Mouse (Mus musculus): ENCODE measurements at regions not wholly inside any gene's neighbourhood (a gene's known extent, or its start where the extent isn't known, plus 50 kb on each side); places are given as distances from the start of the nearest gene placed in this dataset.

DNA sequence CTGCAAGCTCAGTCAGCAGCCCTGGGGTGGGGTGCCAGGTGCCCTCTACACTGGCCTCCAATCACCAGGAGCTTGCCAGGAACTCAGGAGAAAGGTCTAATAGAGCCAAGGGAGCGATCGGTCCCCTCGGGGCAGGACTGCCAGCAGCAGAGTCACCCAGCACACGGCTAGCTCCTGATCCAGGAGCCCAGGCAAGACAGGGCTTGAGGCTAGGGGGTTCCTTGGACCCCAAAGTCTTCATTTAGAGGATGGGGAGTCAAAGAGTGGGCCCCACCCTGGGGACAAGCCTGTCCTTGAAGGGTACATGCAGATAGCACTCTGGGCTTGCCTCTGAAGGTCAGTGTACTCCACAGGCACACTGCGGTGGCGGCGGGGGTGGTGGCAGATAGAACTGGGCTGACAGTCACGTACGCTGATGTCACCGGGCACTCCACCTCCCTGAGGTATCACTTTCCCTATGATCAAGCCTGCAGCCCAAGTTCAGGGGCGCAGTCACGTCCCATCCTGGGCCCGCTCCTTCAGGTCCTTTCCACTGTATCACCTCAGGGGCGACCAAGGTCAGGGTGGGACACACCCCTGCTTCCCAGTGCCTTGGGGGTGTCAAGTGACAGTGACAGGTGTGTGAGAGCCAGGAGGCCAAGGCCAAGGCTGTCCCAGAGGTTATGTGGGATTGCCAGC lies 114.2 kb upstream of the 1600014C23Rik start:
- 90% methylated on average over 14 of the region's 14 CpGs for WGBS
- ATAC-seq (replicated peaks; ENCODE audit: low FRiP score, low TSS enrichment, low read depth) (0 out of 2 replicates have a peak, but pooled peaks have one; percentile 8), DNase-seq (ENCODE audit: low spot score) (no peak)
- H3K9ac ChIP-seq (ENCODE audit: low read length), result no peak overlapping the region
- no peak overlapping the region for H3K27ac ChIP-seq (ENCODE audit: low read depth)
- H3K4me1 ChIP-seq (replicated peaks; ENCODE audit: control insufficient read depth, insufficient read depth, low read length), result no peaks in the 10 kb centered on the region
- H3K27me3 ChIP-seq (replicated peaks; ENCODE audit: control insufficient read depth, insufficient read depth, low read length), result no peaks in the 10 kb centered on the region
- H3K36me3 ChIP-seq (ENCODE audit: control insufficient read depth, insufficient read depth, low read length), result no peaks in the 10 kb centered on the region
- H3K4me2 ChIP-seq (ENCODE audit: low read length), result no peak overlapping the region
- H3K4me3 ChIP-seq (ENCODE audit: low read depth, low read length), result no peak overlapping the region
- 0 out of 2 replicates have a peak, but pooled peaks cover 6% of the 10 kb centered on the region for H3K9me3 ChIP-seq (ENCODE audit: control insufficient read depth, low read length)

DNA sequence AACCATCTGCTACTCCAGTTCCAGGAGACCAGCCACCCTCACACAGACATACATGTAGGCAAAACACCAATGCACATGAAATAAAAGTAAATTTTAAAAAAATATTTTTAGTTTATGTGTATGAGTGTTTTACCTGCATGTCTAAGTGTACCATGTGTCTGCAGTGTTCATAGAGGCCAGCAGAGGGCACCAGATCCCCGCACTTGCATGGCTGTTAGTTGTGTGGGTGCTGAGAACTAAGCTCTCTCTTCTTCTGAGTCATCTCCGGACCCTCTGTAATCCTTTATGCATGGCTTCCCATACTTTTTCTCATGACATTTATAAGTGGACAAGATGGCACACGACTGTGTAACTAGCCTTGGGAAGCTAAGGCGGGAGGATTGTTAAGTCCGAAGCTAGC lies 112.2 kb upstream of the 1600014C23Rik start:
- H3K4me3 ChIP-seq (ENCODE audit: low read depth, low read length), result no peak overlapping the region
- no peak for ATAC-seq (replicated peaks; ENCODE audit: low FRiP score, low TSS enrichment, low read depth)
- H3K36me3 ChIP-seq (ENCODE audit: control insufficient read depth, insufficient read depth, low read length), result no peaks in the 10 kb centered on the region
- no peak overlapping the region for H3K9ac ChIP-seq (ENCODE audit: low read length)
- H3K4me2 ChIP-seq (ENCODE audit: low read length), result no peak overlapping the region
- no peak overlapping the region for H3K27ac ChIP-seq (ENCODE audit: low read depth)
- DNase-seq (ENCODE audit: low spot score), result no peak
- 0 out of 2 replicates have a peak, but pooled peaks cover 9% of the 10 kb centered on the region for H3K9me3 ChIP-seq (ENCODE audit: control insufficient read depth, low read length)
- 86% methylated on average over 5 of the region's 5 CpGs for WGBS
- H3K4me1 ChIP-seq (replicated peaks; ENCODE audit: control insufficient read depth, insufficient read depth, low read length), result no peaks in the 10 kb centered on the region
- H3K27me3 ChIP-seq (replicated peaks; ENCODE audit: control insufficient read depth, insufficient read depth, low read length), result no peaks in the 10 kb centered on the region

DNA sequence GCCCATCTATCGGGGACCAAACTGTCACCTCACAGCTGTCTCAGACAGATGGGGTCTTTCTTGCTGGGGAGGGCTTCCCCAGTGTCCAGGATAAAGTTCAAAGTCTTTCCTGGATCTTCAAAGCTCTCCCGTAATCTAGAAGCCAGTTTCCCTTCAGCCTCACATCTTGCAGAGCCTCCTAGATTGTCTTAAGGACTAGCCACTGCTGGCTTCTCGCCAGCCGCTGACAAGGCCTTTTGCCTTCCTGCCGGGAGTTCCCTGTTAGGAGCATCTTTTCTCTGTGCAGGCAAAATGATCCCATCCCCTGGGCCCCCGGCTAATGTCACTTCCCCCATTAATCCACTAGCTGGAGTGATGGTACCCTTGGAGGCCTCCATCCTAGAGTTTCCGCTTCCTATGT lies 103.1 kb upstream of the 1600014C23Rik start:
- no peaks in the 10 kb centered on the region for H3K9me3 ChIP-seq (ENCODE audit: control insufficient read depth, low read length)
- H3K9ac ChIP-seq (ENCODE audit: low read length), result no peak overlapping the region
- no peak for ATAC-seq (replicated peaks; ENCODE audit: low FRiP score, low TSS enrichment, low read depth)
- H3K27me3 ChIP-seq (replicated peaks; ENCODE audit: control insufficient read depth, insufficient read depth, low read length), result no peaks in the 10 kb centered on the region
- DNase-seq (ENCODE audit: low spot score), result no peak
- no peak overlapping the region for H3K4me3 ChIP-seq (ENCODE audit: low read depth, low read length)
- H3K4me2 ChIP-seq (ENCODE audit: low read length), result no peak overlapping the region
- H3K27ac ChIP-seq (ENCODE audit: low read depth), result no peak overlapping the region
- no peaks in the 10 kb centered on the region for H3K36me3 ChIP-seq (ENCODE audit: control insufficient read depth, insufficient read depth, low read length)
- WGBS, result 44% methylated on average over 7 of the region's 7 CpGs
- H3K4me1 ChIP-seq (replicated peaks; ENCODE audit: control insufficient read depth, insufficient read depth, low read length), result peaks cover 8% of the 10 kb centered on the region; the same call in 1 of the 2 replicates

DNA sequence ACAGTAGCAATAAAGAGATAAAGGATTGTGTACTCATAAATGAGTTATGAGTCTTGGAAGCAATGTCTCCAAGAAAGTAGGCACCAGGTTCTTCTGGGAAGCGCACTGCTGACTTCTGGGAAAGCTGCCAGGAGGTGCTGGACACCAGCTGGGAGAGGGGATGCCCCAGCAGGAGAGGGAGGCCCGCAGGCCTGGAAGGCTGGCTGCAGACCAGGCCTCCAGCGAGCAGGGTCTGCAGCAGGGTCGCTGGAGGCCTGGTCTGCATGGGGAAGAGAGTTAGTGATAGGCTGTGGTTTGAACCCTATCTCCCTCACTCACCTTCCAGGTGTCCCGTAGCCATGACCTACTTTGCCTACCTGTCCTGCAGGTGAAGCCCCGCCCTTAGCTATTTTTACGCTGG lies 102.6 kb upstream of the 1600014C23Rik start:
- no peak overlapping the region for H3K9ac ChIP-seq (ENCODE audit: low read length)
- no peak overlapping the region for H3K4me3 ChIP-seq (ENCODE audit: low read depth, low read length)
- no peaks in the 10 kb centered on the region for H3K27me3 ChIP-seq (replicated peaks; ENCODE audit: control insufficient read depth, insufficient read depth, low read length)
- H3K9me3 ChIP-seq (ENCODE audit: control insufficient read depth, low read length), result peaks cover 4% of the 10 kb centered on the region; the same call in 1 of the 2 replicates
- no peak overlapping the region for H3K4me2 ChIP-seq (ENCODE audit: low read length)
- DNase-seq (ENCODE audit: low spot score) (no peak), ATAC-seq (replicated peaks; ENCODE audit: low FRiP score, low TSS enrichment, low read depth) (no peak)
- WGBS, result 38% methylated on average over 7 of the region's 7 CpGs
- H3K36me3 ChIP-seq (ENCODE audit: control insufficient read depth, insufficient read depth, low read length), result no peaks in the 10 kb centered on the region
- H3K27ac ChIP-seq (ENCODE audit: low read depth), result no peak overlapping the region
- peaks cover 8% of the 10 kb centered on the region; the same call in 1 of the 2 replicates for H3K4me1 ChIP-seq (replicated peaks; ENCODE audit: control insufficient read depth, insufficient read depth, low read length)

DNA sequence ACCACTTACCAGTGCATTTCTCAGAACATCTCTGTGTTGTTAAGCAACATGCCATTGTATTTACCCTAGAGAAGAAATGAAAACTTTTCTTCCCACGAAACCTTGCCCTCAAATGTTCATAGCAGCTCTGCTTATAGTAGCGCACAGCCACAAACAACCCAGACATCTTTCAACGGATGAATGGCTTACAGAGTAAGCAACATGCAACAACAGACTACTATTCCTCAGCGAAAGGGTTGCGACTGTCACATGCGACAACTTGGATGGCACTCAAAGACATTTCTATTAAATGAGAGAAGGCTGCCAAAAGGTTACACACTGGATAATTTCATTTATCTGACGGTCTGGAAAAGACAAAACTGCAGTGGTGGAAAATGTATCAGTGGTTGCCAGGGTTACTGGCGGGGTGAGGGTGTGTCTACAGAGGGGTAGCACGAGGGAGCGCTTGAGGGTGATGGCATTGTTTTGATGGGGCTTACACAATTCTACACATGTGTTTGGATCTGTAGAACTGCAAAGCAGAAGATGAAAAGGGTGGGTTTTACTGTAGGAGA lies 101.0 kb upstream of the 1600014C23Rik start:
- no peak for ATAC-seq (replicated peaks; ENCODE audit: low FRiP score, low TSS enrichment, low read depth)
- Histone ChIP-seq H3K9ac (ENCODE audit: low read length) (no peak overlapping the region), H3K4me2 (ENCODE audit: low read length) (no peak overlapping the region), H3K4me1 (replicated peaks; ENCODE audit: control insufficient read depth, insufficient read depth, low read length) (peaks cover 8% of the 10 kb centered on the region; the same call in 1 of the 2 replicates), H3K27ac (ENCODE audit: low read depth) (no peak overlapping the region), H3K9me3 (ENCODE audit: control insufficient read depth, low read length) (peaks cover 12% of the 10 kb centered on the region; the same call in 1 of the 2 replicates), H3K36me3 (ENCODE audit: control insufficient read depth, insufficient read depth, low read length) (no peaks in the 10 kb centered on the region), H3K27me3 (replicated peaks; ENCODE audit: control insufficient read depth, insufficient read depth, low read length) (no peaks in the 10 kb centered on the region), H3K4me3 (ENCODE audit: low read depth, low read length) (no peak overlapping the region)
- WGBS, result 77% methylated on average over 10 of the region's 10 CpGs
- no peak for DNase-seq (ENCODE audit: low spot score)

DNA sequence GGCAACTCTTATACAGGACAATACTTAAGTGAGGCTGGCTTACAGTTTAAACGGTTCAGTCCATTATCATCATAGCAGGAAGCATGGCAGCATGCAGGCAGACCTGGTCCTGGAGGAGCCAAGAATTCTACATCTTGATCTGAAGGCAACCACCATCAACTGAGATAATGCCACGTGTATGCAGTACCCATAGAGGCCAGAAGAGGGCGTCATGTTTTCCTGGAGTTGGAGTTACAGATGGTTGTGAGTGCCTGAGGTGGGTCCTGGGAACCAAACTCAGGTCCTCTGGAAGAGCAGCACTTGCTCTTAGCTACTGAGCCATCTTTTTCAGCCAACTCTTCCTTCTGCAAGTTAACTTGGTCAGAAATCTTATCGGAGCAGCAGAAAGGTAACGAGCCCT lies 96.7 kb upstream of the 1600014C23Rik start:
- Histone ChIP-seq H3K4me2 (ENCODE audit: low read length) (no peak overlapping the region), H3K4me1 (replicated peaks; ENCODE audit: control insufficient read depth, insufficient read depth, low read length) (peaks cover 8% of the 10 kb centered on the region), H3K9ac (ENCODE audit: low read length) (no peak overlapping the region), H3K9me3 (ENCODE audit: control insufficient read depth, low read length) (peaks cover 12% of the 10 kb centered on the region; the same call in 1 of the 2 replicates), H3K4me3 (ENCODE audit: low read depth, low read length) (no peak overlapping the region), H3K36me3 (ENCODE audit: control insufficient read depth, insufficient read depth, low read length) (no peaks in the 10 kb centered on the region), H3K27me3 (replicated peaks; ENCODE audit: control insufficient read depth, insufficient read depth, low read length) (no peaks in the 10 kb centered on the region), H3K27ac (ENCODE audit: low read depth) (no peak overlapping the region)
- ATAC-seq (replicated peaks; ENCODE audit: low FRiP score, low TSS enrichment, low read depth) (no peak), DNase-seq (ENCODE audit: low spot score) (no peak)
- 84% methylated on average over 5 of the region's 5 CpGs for WGBS

DNA sequence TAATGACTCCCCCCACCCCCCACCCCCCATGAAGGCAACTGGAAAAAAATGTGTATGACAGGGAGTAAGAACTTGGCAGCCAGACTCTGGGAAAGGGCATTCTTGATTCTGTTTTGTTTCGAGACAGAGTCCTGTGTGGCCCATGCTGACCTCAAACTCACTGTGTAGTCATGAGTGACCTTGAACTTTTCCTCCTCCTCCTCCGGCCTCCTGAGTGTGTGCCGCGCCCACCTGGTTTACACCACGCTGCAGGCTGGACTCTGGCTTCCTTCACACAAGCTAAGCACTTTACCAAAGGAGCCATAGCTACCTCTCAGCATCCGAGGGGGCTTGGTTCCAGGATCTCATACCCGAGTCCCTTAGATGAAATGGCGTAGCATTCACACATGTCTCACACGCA lies 95.9 kb upstream of the 1600014C23Rik start:
- ATAC-seq (replicated peaks; ENCODE audit: low FRiP score, low TSS enrichment, low read depth) (no peak), DNase-seq (ENCODE audit: low spot score) (no peak)
- no peak overlapping the region for H3K27ac ChIP-seq (ENCODE audit: low read depth)
- H3K4me2 ChIP-seq (ENCODE audit: low read length), result no peak overlapping the region
- no peaks in the 10 kb centered on the region for H3K36me3 ChIP-seq (ENCODE audit: control insufficient read depth, insufficient read depth, low read length)
- peaks cover 12% of the 10 kb centered on the region; the same call in 1 of the 2 replicates for H3K9me3 ChIP-seq (ENCODE audit: control insufficient read depth, low read length)
- H3K4me3 ChIP-seq (ENCODE audit: low read depth, low read length), result no peak overlapping the region
- peaks cover 8% of the 10 kb centered on the region for H3K4me1 ChIP-seq (replicated peaks; ENCODE audit: control insufficient read depth, insufficient read depth, low read length)
- H3K27me3 ChIP-seq (replicated peaks; ENCODE audit: control insufficient read depth, insufficient read depth, low read length), result no peaks in the 10 kb centered on the region
- no peak overlapping the region for H3K9ac ChIP-seq (ENCODE audit: low read length)
- WGBS, result 74% methylated on average over 9 of the region's 9 CpGs

DNA sequence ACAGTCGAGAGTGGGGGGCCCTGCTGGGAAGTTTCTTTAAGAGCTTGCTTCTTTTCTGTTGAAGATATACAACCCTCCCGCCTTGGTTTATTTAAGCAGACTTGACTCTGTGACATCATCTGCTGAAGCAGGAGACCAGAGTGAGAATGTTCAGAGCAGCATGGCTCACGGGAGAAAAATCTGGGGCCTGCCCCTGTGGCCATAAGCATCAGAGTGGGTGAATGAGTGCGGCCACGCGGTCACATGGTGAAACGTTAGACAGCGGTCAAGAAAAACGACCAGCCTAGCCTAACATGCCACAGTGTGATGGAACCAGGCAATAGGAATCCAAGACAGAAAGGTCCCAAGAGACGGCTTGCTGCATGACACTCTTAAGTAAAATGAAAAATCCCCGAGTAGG lies 95.2 kb upstream of the 1600014C23Rik start:
- H3K4me3 ChIP-seq (ENCODE audit: low read depth, low read length), result no peak overlapping the region
- H3K27me3 ChIP-seq (replicated peaks; ENCODE audit: control insufficient read depth, insufficient read depth, low read length), result no peaks in the 10 kb centered on the region
- no peak for DNase-seq (ENCODE audit: low spot score)
- H3K4me2 ChIP-seq (ENCODE audit: low read length), result no peak overlapping the region
- H3K36me3 ChIP-seq (ENCODE audit: control insufficient read depth, insufficient read depth, low read length), result no peaks in the 10 kb centered on the region
- H3K4me1 ChIP-seq (replicated peaks; ENCODE audit: control insufficient read depth, insufficient read depth, low read length), result peaks cover 8% of the 10 kb centered on the region
- peaks cover 12% of the 10 kb centered on the region; the same call in 1 of the 2 replicates for H3K9me3 ChIP-seq (ENCODE audit: control insufficient read depth, low read length)
- ATAC-seq (replicated peaks; ENCODE audit: low FRiP score, low TSS enrichment, low read depth), result no peak
- H3K9ac ChIP-seq (ENCODE audit: low read length), result no peak overlapping the region
- 52% methylated on average over 11 of the region's 11 CpGs for WGBS
- H3K27ac ChIP-seq (ENCODE audit: low read depth), result no peak overlapping the region

Data from intestine, embryonic 14.5 days (tissue).